Mouse (Mus musculus): ENCODE measurements at regions not wholly inside any gene's neighbourhood (a gene's known extent, or its start where the extent isn't known, plus 50 kb on each side); places are given as distances from the start of the nearest gene placed in this dataset.
A peak's percentile ranks its signal among the peaks of the same experiment; 100 is the strongest.

- ATAC-seq (replicated peaks; ENCODE audit: poor library complexity, severe bottlenecking): no peak
Measured at GRCm38 (mm10) chr15:7002226-7002625, 88.2 kb upstream of the Lifr start.

- ATAC-seq (replicated peaks; ENCODE audit: poor library complexity, severe bottlenecking): no peak
Measured at GRCm38 (mm10) chr15:7003311-7003710, 87.1 kb upstream of the Lifr start.

GRCm38 (mm10) chr15:7005142-7005541 lies 85.3 kb upstream of the Lifr start:
- no peak for ATAC-seq (replicated peaks; ENCODE audit: poor library complexity, severe bottlenecking)

DNA sequence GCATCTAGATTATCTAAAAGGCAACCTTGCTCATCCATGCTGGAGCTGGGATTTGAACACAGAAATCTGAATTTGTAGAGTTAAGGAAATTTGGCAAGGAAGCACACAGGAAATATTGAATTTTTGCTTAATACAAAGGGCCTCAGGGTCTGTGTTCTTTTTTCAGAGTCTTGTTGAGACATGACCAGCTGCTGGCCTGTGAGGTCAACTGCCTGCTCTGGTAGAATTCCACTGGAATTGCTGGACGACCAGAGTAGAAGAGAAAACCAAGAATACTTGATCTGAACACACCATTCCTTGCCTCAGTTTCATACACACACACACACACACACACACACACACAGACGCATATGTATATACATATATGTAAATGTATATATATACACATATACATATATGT lies 84.1 kb upstream of the Lifr start:
- ATAC-seq (replicated peaks; ENCODE audit: poor library complexity, severe bottlenecking): no peak

- ATAC-seq (replicated peaks; ENCODE audit: poor library complexity, severe bottlenecking): no peak
Measured at GRCm38 (mm10) chr15:7008725-7009380, 81.6 kb upstream of the Lifr start.

DNA sequence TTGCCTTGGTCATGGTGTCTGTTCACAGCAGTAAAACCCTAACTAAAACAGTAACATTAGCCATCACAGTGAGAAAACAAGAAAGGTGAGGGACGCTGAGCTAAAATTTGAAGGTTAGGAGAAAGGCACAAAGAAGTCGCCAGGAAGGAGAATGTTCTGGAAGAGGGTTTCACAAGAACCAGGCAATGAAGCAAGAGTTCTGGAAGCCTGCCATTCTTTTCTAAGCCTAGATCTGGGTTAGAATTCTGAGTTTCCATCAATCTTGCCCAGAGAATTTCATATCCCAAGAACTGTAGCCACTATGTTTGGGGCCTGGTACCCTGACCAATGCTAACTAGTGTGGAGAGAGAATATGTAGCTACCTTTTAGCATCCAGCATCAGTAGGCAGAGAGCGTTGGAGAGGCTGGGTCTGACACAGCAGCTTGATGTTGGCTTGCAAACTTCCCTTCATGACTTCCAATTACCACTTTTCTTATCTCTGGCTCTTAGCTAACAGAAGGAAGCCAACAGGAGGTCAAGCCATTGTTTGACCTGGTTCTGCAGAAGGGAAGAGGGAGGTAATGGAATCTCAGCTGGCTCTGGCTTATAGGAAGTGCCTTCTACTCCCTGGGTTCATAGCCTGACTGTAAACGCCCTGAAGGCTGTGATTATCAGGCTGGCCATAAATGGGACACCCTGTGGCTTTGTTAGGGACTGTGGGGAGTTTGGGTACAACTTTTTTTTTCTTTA lies 79.3 kb upstream of the Lifr start:
- no peak for ATAC-seq (replicated peaks; ENCODE audit: poor library complexity, severe bottlenecking)

- no peak for ATAC-seq (replicated peaks; ENCODE audit: poor library complexity, severe bottlenecking)
Measured at GRCm38 (mm10) chr15:7011696-7012070, 78.7 kb upstream of the Lifr start.

DNA sequence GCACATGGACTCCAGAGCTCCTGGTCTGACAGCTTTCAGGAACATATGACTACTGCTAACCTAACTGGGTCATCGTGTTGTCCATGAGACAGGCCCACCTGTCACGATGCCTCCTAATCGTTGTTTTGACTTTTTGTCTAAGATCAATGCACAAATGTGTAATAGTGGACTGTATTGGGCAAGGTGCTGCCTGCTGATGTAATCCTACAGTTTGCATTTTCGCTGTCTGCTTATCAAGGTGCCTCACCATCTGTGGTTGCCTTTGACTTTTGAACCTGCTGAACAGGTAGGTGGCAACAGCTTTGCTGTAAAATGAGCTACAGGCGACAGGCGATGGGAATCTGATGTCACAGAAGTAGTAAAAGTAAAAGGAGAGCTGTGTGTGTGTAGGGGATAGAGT lies 78.0 kb upstream of the Lifr start:
- ATAC-seq (replicated peaks; ENCODE audit: poor library complexity, severe bottlenecking): no peak

DNA sequence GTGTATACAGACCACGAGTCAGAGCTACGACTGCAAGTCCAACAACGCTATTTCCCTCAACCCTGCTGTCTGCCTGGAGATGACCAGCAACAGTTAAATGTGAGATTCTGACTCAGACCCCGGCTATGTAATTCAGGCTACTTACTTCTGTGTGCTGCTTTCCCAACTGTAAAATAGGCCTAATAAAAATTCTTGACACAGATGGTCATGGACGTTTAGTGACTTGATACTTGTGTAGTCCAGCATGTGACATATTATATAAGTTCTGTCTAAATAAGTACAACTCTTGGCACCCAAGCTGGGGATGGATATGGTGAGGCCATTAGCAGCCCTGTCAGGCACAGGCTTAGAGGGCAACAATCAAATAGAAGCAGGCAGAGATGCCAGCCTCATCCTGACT lies 77.4 kb upstream of the Lifr start:
- no peak for ATAC-seq (replicated peaks; ENCODE audit: poor library complexity, severe bottlenecking)

DNA sequence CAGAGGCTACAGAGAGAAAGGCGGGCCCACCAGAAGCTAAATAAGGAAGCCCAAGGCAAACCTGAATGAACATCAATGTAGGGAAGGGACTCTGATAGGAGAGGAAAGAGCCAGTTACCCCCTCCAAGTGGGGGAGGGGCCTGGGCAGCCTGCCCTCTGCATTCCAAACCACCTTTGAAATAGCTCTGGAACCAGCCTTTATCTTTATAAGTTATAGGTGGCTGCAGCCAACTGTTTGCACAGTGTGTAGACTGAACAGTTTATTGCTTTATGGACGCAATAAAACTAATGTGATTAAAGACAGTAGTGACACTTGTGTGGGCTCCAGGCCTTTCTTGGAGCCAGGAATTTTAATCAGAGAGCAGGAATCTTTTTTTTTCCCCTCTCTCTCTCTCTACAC lies 75.4 kb upstream of the Lifr start:
- no peak for ATAC-seq (replicated peaks; ENCODE audit: poor library complexity, severe bottlenecking)

GRCm38 (mm10) chr15:7016018-7016417 lies 74.4 kb upstream of the Lifr start:
- no peak for ATAC-seq (replicated peaks; ENCODE audit: poor library complexity, severe bottlenecking)

DNA sequence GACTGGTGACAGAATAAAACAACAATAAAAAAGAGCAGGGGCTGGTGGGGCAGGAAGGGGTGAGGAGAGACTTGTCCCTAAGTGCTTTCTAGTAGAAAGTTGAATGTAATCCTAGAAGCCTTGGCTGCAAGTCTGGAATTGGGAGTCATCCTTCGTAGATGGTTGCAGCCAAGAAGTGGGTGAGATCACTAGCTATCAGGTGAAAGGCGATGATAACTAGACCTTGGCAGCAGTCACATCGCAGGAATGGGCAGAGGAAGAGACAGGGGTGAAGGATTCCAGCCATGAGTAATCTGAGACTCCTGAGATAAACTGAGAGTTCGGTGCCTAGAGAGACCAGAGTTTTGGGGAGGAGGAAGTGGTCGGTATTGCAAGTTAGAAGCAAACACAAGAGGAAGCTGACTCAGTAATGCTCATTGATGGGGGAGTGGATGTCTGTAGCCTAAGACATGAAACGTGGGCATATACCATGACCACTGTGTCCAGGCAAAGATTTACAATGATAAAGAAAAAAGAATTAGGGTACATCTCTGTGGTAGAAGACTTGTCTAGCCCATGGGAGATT lies 73.1 kb upstream of the Lifr start:
- ATAC-seq (replicated peaks; ENCODE audit: poor library complexity, severe bottlenecking): peak; percentile 58

DNA sequence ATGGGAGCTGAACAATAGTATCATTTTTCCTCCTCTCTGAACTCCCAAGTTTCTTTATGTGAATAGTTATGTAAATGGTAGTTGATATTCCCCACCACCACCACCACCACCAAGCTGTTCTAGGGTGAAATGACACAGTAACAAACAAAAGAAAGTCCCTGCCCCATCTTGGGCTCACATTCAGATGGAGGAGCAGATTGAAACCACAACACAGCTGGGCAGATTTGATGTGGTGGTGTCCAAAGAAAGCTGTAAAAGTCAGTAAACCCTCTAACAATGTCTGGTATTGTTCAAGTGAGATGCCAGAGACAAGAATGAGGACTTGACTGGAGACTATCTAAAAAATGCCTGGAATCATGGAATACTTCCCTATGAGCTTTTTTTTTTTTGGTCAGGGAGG lies 67.8 kb upstream of the Lifr start:
- ATAC-seq (replicated peaks; ENCODE audit: poor library complexity, severe bottlenecking): no peak

- ATAC-seq (replicated peaks; ENCODE audit: poor library complexity, severe bottlenecking): no peak
Measured at GRCm38 (mm10) chr15:7025194-7025593, 65.2 kb upstream of the Lifr start.

DNA sequence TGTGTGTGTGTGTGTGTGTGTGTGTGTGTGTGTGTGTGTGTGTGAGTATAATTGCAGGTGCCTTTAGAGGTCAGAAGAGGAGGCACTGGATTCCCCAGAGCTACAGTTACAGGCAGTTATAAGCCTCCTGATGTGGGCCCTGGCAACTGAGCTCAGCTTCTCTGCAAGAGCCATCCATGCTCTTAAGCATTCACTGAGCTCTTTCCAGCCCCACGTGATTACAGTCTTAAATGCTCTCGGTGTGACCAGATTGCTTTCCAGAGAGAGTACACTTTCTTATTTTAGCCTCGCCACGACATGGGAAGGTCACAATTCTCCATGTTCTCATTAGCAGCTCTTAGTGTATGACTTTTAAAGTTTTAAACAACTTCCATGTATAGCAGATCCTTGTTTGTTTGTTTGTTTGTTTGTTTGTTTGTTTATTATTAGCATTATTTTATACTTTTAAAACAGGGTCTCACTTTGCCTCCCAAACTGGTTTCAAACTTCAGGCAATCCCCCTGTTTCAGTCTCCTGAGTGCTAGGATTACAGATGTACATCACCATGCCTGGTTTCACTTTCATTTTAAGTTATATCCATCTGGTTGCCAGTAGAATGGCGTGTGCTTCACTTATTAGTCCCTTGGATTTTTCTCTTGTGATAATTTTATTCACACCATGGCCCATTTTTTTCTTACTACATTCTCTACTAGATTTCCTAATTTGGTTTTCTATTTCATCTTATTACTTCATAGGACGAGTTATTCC lies 58.9 kb upstream of the Lifr start:
- no peak for ATAC-seq (replicated peaks; ENCODE audit: poor library complexity, severe bottlenecking)

DNA sequence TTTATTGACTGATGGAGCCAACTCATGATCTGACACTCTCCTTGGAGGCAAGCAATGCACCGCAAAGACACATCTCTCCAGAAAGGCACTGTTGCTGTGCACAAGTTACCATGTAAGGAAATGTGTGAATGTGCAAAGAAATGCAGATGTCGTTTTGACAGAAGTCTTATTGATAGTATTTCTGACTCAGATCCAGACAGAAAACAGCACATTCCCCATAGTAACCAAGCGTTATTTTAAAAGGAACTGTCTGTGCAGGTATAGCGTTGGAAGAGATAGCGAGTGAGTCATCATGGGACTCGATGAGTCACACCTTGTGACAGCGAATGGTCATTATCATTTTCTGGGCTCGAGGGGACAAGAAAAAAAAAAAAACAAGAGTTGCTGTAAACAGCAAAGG lies 52.9 kb upstream of the Lifr start:
- ATAC-seq (replicated peaks; ENCODE audit: poor library complexity, severe bottlenecking): no peak

- ATAC-seq (replicated peaks; ENCODE audit: poor library complexity, severe bottlenecking): no peak
Measured at GRCm38 (mm10) chr15:7039119-7039518, 51.3 kb upstream of the Lifr start.

DNA sequence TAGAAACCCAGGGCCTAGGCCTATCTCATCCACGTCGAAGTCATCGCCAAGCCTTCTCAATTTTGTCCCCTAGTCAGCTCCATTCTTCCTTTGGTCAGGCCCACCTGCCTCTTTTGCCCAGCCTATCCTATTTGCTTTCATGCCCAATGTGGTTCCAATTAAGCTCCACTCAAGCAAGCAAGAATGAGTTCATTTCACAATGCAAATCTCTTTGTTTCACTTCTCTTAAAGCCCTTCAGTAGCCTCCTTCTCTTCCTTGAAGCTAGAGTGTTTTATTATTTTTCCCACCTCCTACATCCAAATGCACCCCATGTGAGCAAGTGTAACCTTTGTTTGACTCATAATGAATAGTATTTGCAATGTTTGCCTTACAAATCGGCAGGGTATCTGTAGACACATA lies 50.6 kb upstream of the Lifr start:
- ATAC-seq (replicated peaks; ENCODE audit: poor library complexity, severe bottlenecking): peak; percentile 37

Data from granulocyte monocyte progenitor cell, adult 5-6 weeks (primary cell).